Mouse (Mus musculus): ENCODE measurements around the gene Dpp10.

The Dpp10 gene

GRCm38 (mm10) chr1:124044925-124045640 lies at the start of gene Dpp10:
TSS of gene Dpp10 (minus strand) at chr1:124045559.
- DNase-seq (ENCODE audit: low spot score): no peak

GRCm38 (mm10) chr1:124048544-124048943 lies 3.2 kb upstream of the Dpp10 start:
- no peak for DNase-seq (ENCODE audit: low spot score)

- peak; percentile 47 for DNase-seq (ENCODE audit: low spot score)
Observed at GRCm38 (mm10) chr1:124045761-124046300, 472 bp upstream of the Dpp10 start.

- no peak for DNase-seq (ENCODE audit: low spot score)
Observed at GRCm38 (mm10) chr1:124044161-124044560, 1.2 kb downstream of the Dpp10 start.

GRCm38 (mm10) chr1:124043421-124043820 lies 1.9 kb downstream of the Dpp10 start:
- no peak for DNase-seq (ENCODE audit: low spot score)

- no peak for DNase-seq (ENCODE audit: low spot score)
Observed at GRCm38 (mm10) chr1:124041559-124041958, 3.8 kb downstream of the Dpp10 start.

- DNase-seq (ENCODE audit: low spot score): no peak
Observed at GRCm38 (mm10) chr1:124035306-124035990, 9.9 kb downstream of the Dpp10 start.

GRCm38 (mm10) chr1:124032677-124033076 lies 12.7 kb downstream of the Dpp10 start:
- DNase-seq (ENCODE audit: low spot score): no peak

GRCm38 (mm10) chr1:124031968-124032367 lies 13.4 kb downstream of the Dpp10 start:
- no peak for DNase-seq (ENCODE audit: low spot score)

- no peak for DNase-seq (ENCODE audit: low spot score)
Observed at GRCm38 (mm10) chr1:124002797-124003196, 42.6 kb downstream of the Dpp10 start.

GRCm38 (mm10) chr1:123995780-123996179 lies 49.6 kb downstream of the Dpp10 start:
- DNase-seq (ENCODE audit: low spot score): no peak

- DNase-seq (ENCODE audit: low spot score): no peak
Observed at GRCm38 (mm10) chr1:123985324-123986024, 59.9 kb downstream of the Dpp10 start.

GRCm38 (mm10) chr1:123978597-123978996 lies 66.8 kb downstream of the Dpp10 start:
- no peak for DNase-seq (ENCODE audit: low spot score)

- no peak for DNase-seq (ENCODE audit: low spot score)
Observed at GRCm38 (mm10) chr1:123974621-123975020, 70.7 kb downstream of the Dpp10 start.

GRCm38 (mm10) chr1:123946149-123946548 lies 99.2 kb downstream of the Dpp10 start:
- DNase-seq (ENCODE audit: low spot score): no peak

- DNase-seq (ENCODE audit: low spot score): no peak
Observed at GRCm38 (mm10) chr1:123940826-123941225, 104.5 kb downstream of the Dpp10 start.

- no peak for DNase-seq (ENCODE audit: low spot score)
Observed at GRCm38 (mm10) chr1:123933812-123934727, 111.3 kb downstream of the Dpp10 start.

GRCm38 (mm10) chr1:123928003-123928370 lies 117.4 kb downstream of the Dpp10 start:
- no peak for DNase-seq (ENCODE audit: low spot score)

GRCm38 (mm10) chr1:123927278-123928002 lies 117.9 kb downstream of the Dpp10 start:
- DNase-seq (ENCODE audit: low spot score): no peak

GRCm38 (mm10) chr1:123924905-123925304 lies 120.5 kb downstream of the Dpp10 start:
- DNase-seq (ENCODE audit: low spot score): no peak

- no peak for DNase-seq (ENCODE audit: low spot score)
Observed at GRCm38 (mm10) chr1:123923907-123924306, 121.5 kb downstream of the Dpp10 start.

Data from left cerebral cortex, adult 11 months (tissue).